Mouse (Mus musculus): ENCODE data around the gene AI597479. TPM values are rescaled to one million over a fixed set of nuclear protein-coding genes. Genes with fewer than 3 reads are reported as not detected.

The AI597479 gene
- polyA plus RNA-seq (2014; fragmentation: Nextera tagmentation; extraction: Ambion mirVana), result 32.0 and 32.4 TPM in 2 replicates

DNA sequence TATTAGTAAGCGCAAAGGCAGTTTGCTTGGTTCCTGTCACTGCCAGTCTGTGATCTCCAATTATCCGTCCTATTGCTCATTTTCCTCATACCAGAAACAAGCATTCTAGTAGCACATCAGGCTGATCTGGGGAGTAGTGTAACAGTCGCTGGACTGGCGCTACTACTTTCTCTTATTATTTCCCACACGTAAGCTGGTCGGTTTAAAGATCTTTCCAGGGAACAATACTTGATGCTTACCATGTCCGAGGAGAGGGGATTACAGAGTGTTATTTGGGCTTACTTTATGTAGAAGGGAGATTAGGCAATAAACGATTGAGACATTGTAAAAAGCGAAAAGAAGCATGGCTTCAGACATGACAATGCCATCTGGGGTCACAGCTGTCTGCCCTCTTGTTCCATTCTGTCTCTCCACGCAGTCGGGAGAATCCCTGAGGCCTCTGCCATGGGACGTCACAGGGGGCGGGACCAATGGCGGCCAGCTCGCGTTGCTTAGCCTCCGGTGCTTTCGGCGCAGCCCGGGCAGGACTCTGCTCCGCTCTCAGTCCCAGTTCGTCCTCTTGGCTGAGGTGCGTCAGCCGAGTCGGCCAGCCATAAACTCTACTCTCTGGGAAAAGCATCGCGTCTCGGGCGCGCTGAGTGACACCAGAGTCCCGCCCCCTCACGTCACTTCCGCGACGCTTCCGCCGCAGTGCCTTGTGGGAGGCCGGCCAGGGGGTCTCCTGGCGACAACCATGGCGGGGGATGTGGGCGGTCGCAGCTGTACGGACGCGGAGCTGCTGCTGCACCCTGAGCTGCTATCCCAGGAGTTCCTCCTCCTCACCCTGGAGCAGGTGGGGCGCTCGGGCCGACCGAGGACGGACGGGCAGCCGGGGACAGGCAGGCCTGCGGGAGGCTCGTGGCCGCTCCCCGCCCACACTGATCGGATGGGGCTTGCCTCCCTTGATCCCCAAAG is at the start of gene AI597479, which contains the start of gene Tgfbrap1:
AI597479 (plus strand) TSS at position 680 of the 954 bp plus-strand sequence.
Tgfbrap1 (minus strand) TSS at position 607 of the 954 bp plus-strand sequence.
- Histone ChIP-seq H3K27me3 (ENCODE audit: insufficient read depth, low read length) (no peaks in the 10 kb centered on the region), H3K4me3 (ENCODE audit: low read depth, low read length) (peak within 1 kb of the TSS; percentile 96), H3K4me2 (peak within 1 kb of the TSS; percentile 82), H3K9me3 (ENCODE audit: low read depth, low read length) (no peaks in the 10 kb centered on the region), H3K36me3 (ENCODE audit: insufficient read depth) (no peaks in the 10 kb centered on the region), H3K9ac (peak within 1 kb of the TSS; percentile 96), H3K27ac (ENCODE audit: low read depth) (peak within 1 kb of the TSS; percentile 100), H3K4me1 (ENCODE audit: insufficient read depth) (peaks cover 3% of the 10 kb centered on the region; the same call in 1 of the 2 replicates)
- TF ChIP-seq CTCF (IDR thresholded peaks at IDR 0.05; ENCODE audit: low read depth), result no peak
- ATAC-seq (ENCODE audit: insufficient read depth) (peak; percentile 97), DNase-seq (peak; percentile 97)
- WGBS, result under 1% methylated on average over 57 of the region's 57 CpGs

GRCm38 (mm10) chr1:43051903-43052302 is 46.6 kb upstream of the AI597479 start:
- peaks cover 38% of the 10 kb centered on the region for H3K36me3 ChIP-seq (ENCODE audit: insufficient read depth)
- DNase-seq, result no peak

GRCm38 (mm10) chr1:43065615-43066310 is 32.7 kb upstream of the AI597479 start:
- Histone ChIP-seq H3K27ac (ENCODE audit: low read depth) (no peak overlapping the region), H3K4me1 (ENCODE audit: insufficient read depth) (no peaks in the 10 kb centered on the region), H3K9me3 (ENCODE audit: low read depth, low read length) (no peaks in the 10 kb centered on the region), H3K4me2 (no peak overlapping the region), H3K27me3 (ENCODE audit: insufficient read depth, low read length) (no peaks in the 10 kb centered on the region), H3K9ac (no peak overlapping the region), H3K36me3 (ENCODE audit: insufficient read depth) (peaks cover 12% of the 10 kb centered on the region; the same call in 1 of the 2 replicates), H3K4me3 (ENCODE audit: low read depth, low read length) (no peak overlapping the region)
- ATAC-seq (ENCODE audit: insufficient read depth) (peak; percentile 90), DNase-seq (peak; percentile 89)
- TF ChIP-seq CTCF (IDR thresholded peaks at IDR 0.05; ENCODE audit: low read depth), result peak; percentile 94
- 50% methylated on average over 9 of the region's 9 CpGs for WGBS

More at GRCm38 (mm10) chr1:43051903-43052302, 46.6 kb upstream of the AI597479 start:
- no peaks in the 10 kb centered on the region for H3K27me3 ChIP-seq (ENCODE audit: insufficient read depth, low read length)
- no peak overlapping the region for H3K4me2 ChIP-seq
- WGBS, result 90% methylated on average over 5 of the region's 5 CpGs
- H3K27ac ChIP-seq (ENCODE audit: low read depth), result no peak overlapping the region
- no peak for ATAC-seq (ENCODE audit: insufficient read depth)
- H3K9ac ChIP-seq, result no peak overlapping the region
- no peak overlapping the region for H3K4me3 ChIP-seq (ENCODE audit: low read depth, low read length)
- TF ChIP-seq CTCF (IDR thresholded peaks at IDR 0.05; ENCODE audit: low read depth), result peak; percentile 13; the same call in 1 of the 2 replicates
- H3K9me3 ChIP-seq (ENCODE audit: low read depth, low read length), result no peaks in the 10 kb centered on the region
- no peaks in the 10 kb centered on the region for H3K4me1 ChIP-seq (ENCODE audit: insufficient read depth)

DNA sequence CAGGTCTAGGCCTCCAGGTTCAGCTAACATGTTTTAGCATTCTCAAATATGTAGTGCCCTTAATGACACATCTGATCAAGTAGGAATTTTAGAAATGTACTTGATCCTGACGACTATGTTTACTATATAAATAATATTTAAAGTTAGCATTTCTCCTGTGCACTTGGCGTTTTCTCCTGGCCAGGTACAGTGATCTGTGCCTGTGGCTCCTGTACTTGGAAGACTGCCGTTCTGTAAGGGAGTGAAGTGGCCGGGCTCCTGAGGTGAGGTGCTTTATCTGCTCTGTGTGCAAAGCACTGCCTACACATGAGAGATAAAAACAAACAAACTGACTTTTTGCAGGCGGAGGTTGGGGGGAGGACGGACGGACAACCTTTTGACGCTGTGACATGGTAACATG is 31.9 kb upstream of the AI597479 start:
- WGBS, result 65% methylated on average over 8 of the region's 8 CpGs
- no peak overlapping the region for H3K9ac ChIP-seq
- DNase-seq, result no peak

GRCm38 (mm10) chr1:43067551-43067950 is 31.0 kb upstream of the AI597479 start:
- Histone ChIP-seq H3K36me3 (ENCODE audit: insufficient read depth) (peaks cover 14% of the 10 kb centered on the region; the same call in 1 of the 2 replicates), H3K9ac (no peak overlapping the region), H3K27me3 (ENCODE audit: insufficient read depth, low read length) (no peaks in the 10 kb centered on the region), H3K4me1 (ENCODE audit: insufficient read depth) (no peaks in the 10 kb centered on the region), H3K27ac (ENCODE audit: low read depth) (no peak overlapping the region), H3K9me3 (ENCODE audit: low read depth, low read length) (no peaks in the 10 kb centered on the region), H3K4me3 (ENCODE audit: low read depth, low read length) (no peak overlapping the region), H3K4me2 (no peak overlapping the region)
- DNase-seq (no peak), ATAC-seq (ENCODE audit: insufficient read depth) (no peak)
- no peak for TF ChIP-seq CTCF (IDR thresholded peaks at IDR 0.05; ENCODE audit: low read depth)
- 54% methylated on average over 7 of the region's 7 CpGs for WGBS

More for the DNA sequence above, 31.9 kb upstream of the AI597479 start:
- peaks cover 14% of the 10 kb centered on the region; the same call in 1 of the 2 replicates for H3K36me3 ChIP-seq (ENCODE audit: insufficient read depth)
- H3K27ac ChIP-seq (ENCODE audit: low read depth), result no peak overlapping the region
- no peaks in the 10 kb centered on the region for H3K4me1 ChIP-seq (ENCODE audit: insufficient read depth)
- no peaks in the 10 kb centered on the region for H3K9me3 ChIP-seq (ENCODE audit: low read depth, low read length)
- TF ChIP-seq CTCF (IDR thresholded peaks at IDR 0.05; ENCODE audit: low read depth), result no peak
- no peak overlapping the region for H3K4me3 ChIP-seq (ENCODE audit: low read depth, low read length)
- ATAC-seq (ENCODE audit: insufficient read depth), result no peak
- H3K4me2 ChIP-seq, result no peak overlapping the region
- no peaks in the 10 kb centered on the region for H3K27me3 ChIP-seq (ENCODE audit: insufficient read depth, low read length)

DNA sequence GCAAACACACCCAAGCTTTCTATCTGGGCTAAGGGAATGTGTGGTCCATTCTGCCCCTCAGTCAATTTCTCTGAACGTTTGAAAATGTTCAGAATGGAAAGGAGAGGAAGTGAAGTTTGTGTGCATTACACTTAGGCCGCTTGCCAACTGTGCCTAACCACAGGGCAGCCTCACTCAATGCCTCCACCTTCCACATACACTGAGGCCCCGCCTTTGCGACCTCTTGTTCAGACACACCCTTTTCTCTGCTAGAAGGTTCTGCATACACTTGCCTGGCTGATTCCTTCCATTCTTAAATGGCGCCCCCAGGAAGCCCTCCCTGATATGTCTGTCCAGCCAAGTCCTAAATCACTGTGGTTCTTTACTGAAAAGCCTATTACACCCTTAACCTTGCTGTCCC is 27.8 kb upstream of the AI597479 start:
- TF ChIP-seq CTCF (IDR thresholded peaks at IDR 0.05; ENCODE audit: low read depth), result no peak
- Histone ChIP-seq H3K27me3 (ENCODE audit: insufficient read depth, low read length) (no peaks in the 10 kb centered on the region), H3K4me1 (ENCODE audit: insufficient read depth) (no peaks in the 10 kb centered on the region), H3K36me3 (ENCODE audit: insufficient read depth) (peaks cover 20% of the 10 kb centered on the region; the same call in 1 of the 2 replicates), H3K4me3 (ENCODE audit: low read depth, low read length) (no peak overlapping the region), H3K9me3 (ENCODE audit: low read depth, low read length) (no peaks in the 10 kb centered on the region), H3K9ac (no peak overlapping the region), H3K27ac (ENCODE audit: low read depth) (no peak overlapping the region), H3K4me2 (no peak overlapping the region)
- ATAC-seq (ENCODE audit: insufficient read depth) (no peak), DNase-seq (peak; percentile 29)
- WGBS, result 69% methylated on average over 5 of the region's 5 CpGs
